Mouse (Mus musculus) gastrocnemius, adult 18-20 months (tissue): ENCODE measurements around the gene Afg1l. TPM values are rescaled to one million over a fixed set of nuclear protein-coding genes. Genes with fewer than 3 reads are reported as not detected.

Experiments
- DNase-seq: peaks from one replicate; pipeline ENCODE4 v3.0.0; 2021; ENCODE audit warnings: low spot score
- long read RNA-seq, 2 experiments: library from polyadenylated mRNA; stranded (forward); transcript quantifications; one replicate each; pipeline ENCODE4 v2.0.0; 2021
- total RNA-seq, 2 experiments: library from RNA; stranded (reverse); gene quantifications; 2 replicates each; pipeline ENCODE4 v1.2.3; 2021

Gene Afg1l
- total RNA-seq = 10 to 100 TPM in 1 of 2 experiments, 1 to 10 TPM in 1; 7.6 to 10.2 TPM
- long read RNA-seq, experiment 1, transcript Afg1l-201 (13 exons, 2,513 nt) = major isoform, 9 of 18 reads
- long read RNA-seq, experiment 1, partial matches to known transcripts = 1 of 18 reads
- long read RNA-seq, experiment 1, other reads (novel, unspliced or antisense) = 8 of 18 reads
- long read RNA-seq, experiment 2, transcript Afg1l-201 (13 exons, 2,513 nt) = major isoform, 5 of 9 reads
- long read RNA-seq, experiment 2, partial matches to known transcripts = 0 of 9 reads
- long read RNA-seq, experiment 2, other reads (novel, unspliced or antisense) = 4 of 9 reads

DNA sequence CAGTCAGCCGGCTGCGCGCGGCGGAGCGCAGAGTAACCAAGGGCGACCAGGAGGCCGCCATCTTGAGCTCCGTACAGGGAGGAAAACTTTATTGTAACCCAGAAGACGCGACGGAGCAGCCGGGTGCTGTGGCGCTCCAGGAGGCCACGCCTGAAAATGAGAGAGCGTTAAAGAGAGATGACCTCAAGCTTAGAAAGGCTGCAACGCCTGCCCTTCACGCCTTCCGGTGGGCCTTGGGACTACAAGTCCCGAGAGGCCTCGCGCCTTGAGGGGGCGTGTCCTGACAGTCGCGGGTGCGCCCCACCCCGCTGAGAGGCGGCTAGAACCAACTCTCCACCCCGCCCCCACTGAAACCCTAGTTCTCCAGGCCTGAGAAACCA lies at the start of gene Afg1l:
Gene Afg1l (minus strand): TSS at position 225 of the 380 bp plus-strand sequence.
- DNase-seq = peak; percentile 97

GRCm38 (mm10) chr10:42525682-42526081 lies 47.3 kb upstream of the Afg1l start:
- no peak for DNase-seq

- DNase-seq = no peak
These were observed 45.3 kb upstream of the Afg1l start for GRCm38 (mm10) chr10:42523556-42524162.

- DNase-seq = no peak
These were observed 44.5 kb upstream of the Afg1l start for GRCm38 (mm10) chr10:42522912-42523311.

DNA sequence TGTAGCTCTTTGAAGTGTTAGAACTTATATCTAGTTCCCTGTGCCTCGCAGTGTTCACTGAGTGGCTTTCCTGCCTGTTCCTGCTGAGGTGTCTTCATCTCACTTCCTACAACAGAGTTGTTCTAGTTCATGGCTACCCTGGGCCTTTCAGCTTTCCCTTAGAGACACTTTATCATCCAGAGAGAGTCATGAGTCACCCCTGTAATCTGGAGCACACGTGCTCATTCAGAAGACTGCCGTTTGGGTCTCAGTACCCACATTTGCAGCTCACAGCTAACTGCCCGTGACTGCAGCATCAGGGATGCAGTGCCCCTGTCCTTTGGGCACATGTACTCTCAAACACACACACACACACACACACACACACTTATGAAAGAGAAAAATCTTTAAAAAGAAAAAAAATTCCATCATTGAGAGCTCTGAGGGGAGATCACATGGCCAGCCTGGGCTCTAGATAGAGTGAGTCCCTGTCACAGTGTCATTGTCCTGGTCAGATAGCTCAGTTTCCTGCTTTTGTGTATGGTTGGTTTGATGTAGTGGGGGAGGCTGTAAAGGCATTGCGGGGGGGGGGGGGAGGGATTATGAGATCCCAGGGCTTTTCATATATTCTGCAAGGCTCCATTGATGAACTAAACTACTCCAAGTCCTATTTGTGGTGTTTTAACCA lies 43.1 kb upstream of the Afg1l start:
- no peak for DNase-seq

GRCm38 (mm10) chr10:42518363-42518762 lies 40.0 kb upstream of the Afg1l start:
- DNase-seq = no peak

DNA sequence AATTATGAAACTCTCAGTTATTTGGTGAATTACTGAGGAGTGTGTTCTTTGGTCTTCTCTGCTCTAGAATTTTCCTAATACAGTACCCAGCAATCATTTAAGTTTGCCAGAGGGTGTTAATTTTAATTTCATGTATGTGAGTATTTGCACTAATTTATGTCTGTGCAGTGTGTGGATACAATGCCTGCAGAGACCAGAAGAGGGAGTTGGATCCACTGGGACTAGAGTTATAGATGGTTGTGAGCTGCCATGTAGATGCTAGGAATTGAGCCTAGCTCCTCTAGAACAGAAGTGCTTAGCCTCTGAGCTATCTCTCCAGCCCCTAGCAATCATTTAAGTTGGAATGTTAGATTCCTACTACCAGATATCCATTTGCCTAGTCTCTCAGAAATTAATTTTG lies 35.8 kb upstream of the Afg1l start:
- no peak for DNase-seq

- no peak for DNase-seq
These were observed 33.1 kb upstream of the Afg1l start for GRCm38 (mm10) chr10:42511184-42512135.

- DNase-seq = no peak
These were observed 31.8 kb upstream of the Afg1l start for GRCm38 (mm10) chr10:42510141-42510540.

DNA sequence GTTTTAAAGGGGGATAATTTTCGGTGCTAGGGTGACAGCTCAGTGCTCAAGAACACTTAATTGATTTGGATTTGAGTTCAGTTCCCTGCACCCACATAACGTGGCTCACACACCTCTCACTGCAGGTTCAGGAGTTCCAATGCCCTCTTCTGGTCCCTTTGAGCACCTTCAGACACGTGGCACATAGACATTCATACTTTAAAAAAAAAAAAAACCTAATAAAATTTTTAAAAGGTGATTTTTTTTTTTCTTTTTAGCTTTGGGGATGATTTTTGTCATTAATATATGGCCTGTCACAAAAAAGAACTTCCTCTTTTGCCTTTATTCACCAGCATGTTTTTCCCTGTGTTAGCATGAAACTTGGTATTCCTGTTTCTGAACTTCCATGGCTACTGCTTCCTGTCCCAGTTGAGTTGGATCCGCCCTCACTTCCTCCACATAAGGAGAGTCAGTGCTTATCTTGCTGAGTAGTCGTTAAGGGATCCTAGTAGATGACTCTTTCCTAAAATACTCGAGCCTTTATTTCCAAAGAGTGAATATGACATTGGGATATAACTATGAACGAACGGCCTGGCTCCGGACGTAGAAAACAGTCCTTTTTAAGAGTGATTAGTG lies 25.8 kb upstream of the Afg1l start:
- DNase-seq = peak; percentile 7

- peak; percentile 57 for DNase-seq
These were observed 24.2 kb upstream of the Afg1l start for GRCm38 (mm10) chr10:42502349-42503111.

DNA sequence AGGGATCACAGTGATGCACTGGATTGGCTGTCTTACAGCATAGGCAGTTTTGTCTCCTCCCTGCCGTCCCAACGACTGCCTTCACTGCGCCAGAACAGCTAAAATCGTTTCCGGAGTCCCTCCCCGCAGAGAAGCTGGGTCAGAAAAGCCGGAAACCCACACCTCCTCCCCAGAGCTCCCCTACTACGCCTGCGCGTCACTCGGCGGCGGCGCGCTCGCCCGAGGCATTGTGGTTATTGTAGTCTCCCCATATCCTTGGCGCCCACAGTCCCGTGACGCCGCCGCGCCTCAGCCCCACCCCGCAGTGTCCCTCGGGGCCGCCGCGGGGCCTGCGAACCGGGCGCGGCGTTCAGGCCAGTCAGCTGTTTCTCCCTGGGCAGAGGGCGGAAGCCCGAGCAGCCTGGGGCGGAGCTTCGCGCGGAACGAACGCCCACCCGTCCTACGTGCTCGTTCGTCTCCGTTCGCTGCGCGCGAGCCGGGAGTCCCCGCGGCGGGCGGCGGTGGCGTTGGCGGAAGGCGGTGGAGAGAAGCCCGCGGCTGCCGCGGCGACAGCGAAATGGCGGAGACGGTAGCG lies 23.5 kb upstream of the Afg1l start, which contains the start of gene Snx3:
Gene Snx3 (plus strand): TSS at position 256 of the 574 bp plus-strand sequence.
- DNase-seq = peak; percentile 97

- no peak for DNase-seq
These were observed 22.8 kb upstream of the Afg1l start for GRCm38 (mm10) chr10:42501161-42501560.

- DNase-seq = no peak
These were observed 22.2 kb upstream of the Afg1l start for GRCm38 (mm10) chr10:42500611-42501010.

GRCm38 (mm10) chr10:42493000-42493399 lies 14.6 kb upstream of the Afg1l start:
- DNase-seq = no peak

DNA sequence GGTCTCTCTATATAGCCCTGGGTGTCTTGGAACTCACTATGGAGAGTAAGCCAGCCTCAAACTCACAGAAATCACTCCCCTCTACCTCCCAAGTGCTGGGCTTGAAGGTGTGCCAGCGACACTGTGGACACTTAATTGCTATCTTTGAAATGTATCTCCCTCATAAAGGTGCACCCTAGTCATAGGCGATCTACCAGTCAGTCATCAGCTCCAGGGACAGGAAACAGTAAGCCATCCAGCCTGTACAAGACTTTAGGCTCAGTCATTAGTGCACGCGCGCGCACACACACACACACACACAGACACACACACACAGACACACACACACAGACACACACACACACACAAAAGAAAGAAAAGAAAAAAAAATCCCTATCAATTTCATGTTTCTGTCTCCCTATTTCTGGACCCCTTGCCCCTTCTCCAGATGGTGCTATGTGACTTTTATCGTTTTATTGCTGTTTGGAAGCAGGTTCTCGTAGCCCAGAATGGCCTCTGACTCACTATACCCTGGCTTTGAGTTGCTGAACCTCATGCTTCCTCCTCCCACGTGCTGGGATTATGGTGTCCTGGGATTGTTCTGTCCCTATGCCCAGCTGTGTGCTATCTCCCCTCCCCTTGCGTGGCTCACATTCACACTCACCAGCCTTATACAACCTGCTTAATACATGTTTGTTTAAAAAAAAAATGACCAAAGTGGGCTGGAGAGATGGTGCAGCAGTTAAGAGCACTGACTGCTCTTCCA lies 13.8 kb upstream of the Afg1l start:
- no peak for DNase-seq

GRCm38 (mm10) chr10:42491158-42491557 lies 12.8 kb upstream of the Afg1l start:
- no peak for DNase-seq

DNA sequence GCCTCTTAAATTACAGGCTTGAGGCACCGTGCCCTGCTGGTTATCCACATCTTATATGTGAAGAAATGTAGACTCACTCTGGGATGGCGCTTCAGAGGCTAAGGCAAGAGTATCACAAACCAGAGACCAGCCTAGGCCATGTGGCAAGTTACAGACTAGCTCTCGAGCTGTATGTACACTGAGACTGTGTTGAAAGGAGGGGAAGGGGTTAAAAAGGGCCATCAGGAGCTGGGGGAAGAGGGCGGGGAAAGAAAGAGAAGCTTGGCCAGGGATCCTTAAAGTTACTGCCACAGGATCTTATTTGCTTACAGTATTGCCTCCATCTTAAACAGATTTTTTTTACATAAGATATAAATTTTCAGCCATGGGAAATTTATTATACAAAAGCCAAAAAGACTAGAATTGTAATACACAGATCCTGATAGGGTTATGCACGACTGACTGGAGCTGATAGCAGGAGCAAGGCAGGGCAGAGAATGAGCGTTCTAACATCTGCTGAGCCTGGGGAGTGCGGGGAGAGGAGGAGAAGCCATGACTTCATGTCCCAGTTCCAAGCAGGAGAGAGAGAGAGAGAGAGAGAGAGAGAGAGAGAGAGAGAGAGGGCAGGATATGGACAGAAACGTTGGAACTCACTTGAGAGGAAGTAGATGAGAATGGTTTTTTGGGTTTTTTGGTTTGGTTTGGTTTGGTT lies 10.4 kb upstream of the Afg1l start:
- DNase-seq = no peak

DNA sequence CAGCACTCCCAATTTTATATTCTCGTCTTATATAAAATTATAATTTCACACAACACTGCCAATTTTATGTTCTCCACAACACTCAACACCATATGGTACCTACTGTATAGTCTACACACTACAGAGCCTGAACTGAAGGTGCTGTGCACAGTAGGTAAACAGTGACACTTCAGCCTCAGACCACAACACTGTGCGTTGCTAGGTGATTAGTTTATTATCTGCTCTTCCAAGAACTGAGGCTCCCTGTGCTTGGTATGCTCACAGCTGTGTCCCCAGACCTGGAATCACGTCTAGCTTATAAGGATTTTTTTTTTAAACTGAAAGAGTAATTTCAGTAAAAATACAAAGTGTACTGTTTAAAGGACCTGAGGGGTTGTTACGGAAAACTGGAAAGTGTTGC lies 2.4 kb upstream of the Afg1l start:
- DNase-seq = no peak
